Mouse (Mus musculus) testis, adult 2 months (tissue): ENCODE measurements at regions not wholly inside any gene's neighbourhood (a gene's known extent, or its start where the extent isn't known, plus 50 kb on each side); places are given as distances from the start of the nearest gene placed in this dataset.

ENCODE experiments used
- CTCF ChIP-seq: fragments of 200-500 bp; IDR thresholded peaks from 2 replicates; pipeline ENCODE4 v1.5.1; 2012; ENCODE audit warnings: low read depth, mild to moderate bottlenecking, inconsistent platforms, low read length, moderate library complexity; ENCODE audit not compliant: control insufficient read depth, insufficient read depth, insufficient replicate concordance
- POLR2A ChIP-seq: fragments of 200-500 bp; IDR thresholded peaks from 2 replicates; pipeline ENCODE4 v1.6.1; 2012; ENCODE audit warnings: low read depth, mild to moderate bottlenecking, inconsistent platforms, low read length, moderate library complexity; ENCODE audit not compliant: control insufficient read depth

GRCm38 (mm10) chr6:127362966-127363752 is 83.5 kb upstream of the Parp11 start:
- no peak for TF ChIP-seq CTCF
- no peak for TF ChIP-seq POLR2A
